Mouse (Mus musculus) liver, embryonic 14.5 days (tissue): ENCODE measurements around the gene Trim43a.
"Not testable (repeated sequence)": the region's sequence is repeated elsewhere in the genome, so short reads cannot be mapped to it uniquely, and the experiment has no call there.

Source experiments
- CTCF ChIP-seq: IDR thresholded peaks from 2 replicates; pipeline ENCODE4 v1.5.1; 2016; ENCODE audit warnings: antibody characterized with exemption, low read depth, control low read depth
- EP300 ChIP-seq: IDR thresholded peaks from 2 replicates; pipeline ENCODE4 v1.6.1; 2016; ENCODE audit warnings: antibody characterized with exemption, low read depth

GRCm38 (mm10) chr9:88561476-88561875, 19.2 kb upstream of the Trim43a start:
- TF ChIP-seq CTCF, EP300: not testable (repeated sequence)
